Mouse (Mus musculus): Measurements from ENCODE around the gene Sdc4.

DNA sequence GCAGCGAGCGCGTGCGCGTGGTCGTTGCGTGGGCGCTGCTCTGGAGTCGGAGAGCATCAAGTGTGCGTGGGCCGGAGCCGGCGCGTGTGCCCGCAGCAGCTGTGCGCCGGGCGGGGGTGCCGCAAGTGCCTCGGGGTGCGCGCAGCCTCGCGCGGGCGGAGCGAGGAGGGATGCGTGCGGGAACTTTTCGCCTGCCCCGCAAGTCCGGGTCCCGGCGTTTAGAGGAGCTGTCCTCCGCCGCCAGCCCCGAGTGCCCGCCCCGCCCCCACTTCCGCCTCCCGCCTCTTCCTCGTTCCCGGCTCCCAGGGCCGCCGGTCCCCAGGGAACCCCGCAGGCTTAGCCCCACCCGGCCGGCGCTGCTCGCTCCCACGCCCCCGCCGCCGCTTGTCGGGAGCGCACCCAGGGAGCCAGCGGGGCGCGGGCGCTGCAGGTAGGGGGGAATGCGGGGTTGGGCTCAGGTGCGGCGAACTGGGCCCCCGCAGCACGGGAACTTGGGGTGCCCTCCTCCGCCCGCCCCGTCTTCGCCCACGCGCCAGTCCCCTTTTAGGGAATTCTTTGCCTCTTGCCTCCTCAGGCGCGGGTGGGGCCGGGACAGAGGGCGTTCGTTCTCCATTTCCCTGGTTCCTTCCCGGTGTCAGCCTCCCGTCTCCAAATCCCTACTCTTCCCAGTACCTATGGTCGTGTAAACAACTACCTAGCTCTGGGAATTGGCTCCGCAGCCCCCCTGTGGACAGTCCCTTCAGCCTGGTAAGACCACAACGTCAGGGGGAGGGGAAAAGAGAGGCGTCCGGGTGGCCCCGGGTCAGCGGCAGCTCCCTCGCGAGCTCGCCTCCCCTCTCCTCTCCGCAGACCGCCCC lies 42.8 kb upstream of the Sdc4 start:
- TF ChIP-seq TAL1 (IDR thresholded peaks at IDR 0.05; ENCODE audit: low read length) = no peak
- no peak for TF ChIP-seq GATA1 (IDR thresholded peaks at IDR 0.05; ENCODE audit: low read length)
